Mouse (Mus musculus) ES-E14 (cell line): ENCODE measurements around the gene Bach1. TPM values are rescaled to one million over a fixed set of nuclear protein-coding genes. Genes with fewer than 3 reads are reported as not detected.
A peak's percentile ranks its signal among the peaks of the same experiment; 100 is the strongest.

Experiments
- DNase-seq: peaks from one replicate; pipeline ENCODE4 v3.0.0-alpha.2; 2013; ENCODE audit warnings: low read depth, low spot score
- H3K27ac ChIP-seq: 2 replicates; pipeline ENCODE4 v1.5.1; 2012; ENCODE audit warnings: low read depth, mild to moderate bottlenecking, low read length, moderate library complexity, mixed read lengths; ENCODE audit not compliant: poor library complexity, insufficient read depth, severe bottlenecking
- H3K36me3 ChIP-seq: 2 replicates; pipeline ENCODE4 v1.6.1; 2012; ENCODE audit warnings: mild to moderate bottlenecking, low read length, moderate library complexity, mixed read lengths; ENCODE audit not compliant: control insufficient read depth, poor library complexity, insufficient read depth, severe bottlenecking
- H3K4me1 ChIP-seq, 2 experiments: fragments of 150-350 bp in 1 of 2; sonication (generic) in 1 of 2; 2 replicates each; pipeline ENCODE4 v1.6.1; 2012; ENCODE audit warnings: low read length in 2 of 2, mild to moderate bottlenecking in 1 of 2, mixed read lengths in 1 of 2; ENCODE audit not compliant: control insufficient read depth in 2 of 2, insufficient read depth in 2 of 2, poor library complexity in 1 of 2
- H3K4me3 ChIP-seq, 2 experiments: fragments of 150-350 bp in 1 of 2; sonication (generic) in 1 of 2; 2 replicates each; pipeline ENCODE4 v1.5.1; 2012; ENCODE audit warnings: low read length in 2 of 2, low read depth in 1 of 2, mild to moderate bottlenecking in 1 of 2, mixed read lengths in 1 of 2; ENCODE audit not compliant: insufficient read depth in 1 of 2, poor library complexity in 1 of 2, severe bottlenecking in 1 of 2
- H3K9ac ChIP-seq: 2 replicates; pipeline ENCODE4 v1.6.1; 2012; ENCODE audit warnings: low read depth, mild to moderate bottlenecking, low read length, mixed read lengths; ENCODE audit not compliant: poor library complexity, insufficient read depth, severe bottlenecking
- H3K9me3 ChIP-seq: fragments of 150-350 bp; sonication (generic); 2 replicates; pipeline ENCODE4 v1.6.1; 2012; ENCODE audit warnings: low read depth, mild to moderate bottlenecking, low read length; ENCODE audit not compliant: control insufficient read depth, insufficient read depth
- CHD2 ChIP-seq: IDR thresholded peaks from 2 replicates; pipeline ENCODE4 v1.6.1; 2014; ENCODE audit warnings: mild to moderate bottlenecking, low read depth, low read length, inconsistent platforms
- HCFC1 ChIP-seq: IDR thresholded peaks from 2 replicates; pipeline ENCODE4 v1.6.1; 2012; ENCODE audit warnings: low read length, inconsistent platforms, borderline replicate concordance; ENCODE audit not compliant: insufficient read depth
- MAFK ChIP-seq: IDR thresholded peaks from 2 replicates; pipeline ENCODE4 v1.6.1; 2014; ENCODE audit warnings: mild to moderate bottlenecking, low read depth, low read length, inconsistent platforms; ENCODE audit not compliant: insufficient read depth
- ZC3H11A ChIP-seq: IDR thresholded peaks from 2 replicates; pipeline ENCODE4 v1.6.1; 2012; ENCODE audit warnings: low read depth, mild to moderate bottlenecking, inconsistent platforms, low read length, borderline replicate concordance
- ZNF384 ChIP-seq: IDR thresholded peaks from 2 replicates; pipeline ENCODE4 v1.6.1; 2012; ENCODE audit warnings: low read depth, low read length, inconsistent platforms
- in situ Hi-C, 2 experiments: fragments of 600-800 bp; cut with MboI; formaldehyde crosslinking; loops; one replicate each; pipeline ENCODE4 v1.15.1; 2025; ENCODE audit warnings: low sequenced_read_pairs in 2 of 2, inconsistent platforms in 1 of 2; ENCODE audit not compliant: unreplicated experiment in 2 of 2
- total RNA-seq: library from RNA; depleted of rRNA; stranded (reverse); fragments of 300-350 nt; gene quantifications from 2 replicates; pipeline ENCODE4 v1.2.3, GENCODE M21; 2012

Bach1 gene
- total RNA-seq, 1 experiment, result 19.5 TPM

DNA sequence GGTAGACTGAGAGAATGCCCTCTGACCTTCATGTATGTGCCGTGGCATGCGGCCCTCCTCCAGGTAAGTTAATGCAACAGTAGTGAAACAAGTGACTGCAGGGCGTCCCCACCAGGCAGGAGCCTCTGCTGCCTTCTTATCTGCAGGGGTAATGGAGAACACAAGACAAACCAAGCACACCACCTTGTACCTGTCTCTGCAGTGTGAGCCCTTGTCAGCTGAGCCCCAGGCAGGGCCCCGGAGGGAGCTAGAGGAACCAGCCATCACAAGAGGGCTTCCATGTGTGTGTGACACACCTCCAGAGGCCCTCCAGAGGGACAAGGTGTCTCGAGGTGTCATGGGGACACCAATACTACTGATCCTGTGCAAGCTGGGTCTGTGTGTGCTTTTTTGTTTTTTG lies 26.5 kb downstream of the Bach1 start:
- H3K9ac ChIP-seq, result no peak overlapping the region
- DNase-seq, result no peak
- peaks cover 35% of the 10 kb centered on the region for H3K36me3 ChIP-seq
- in situ Hi-C loops, result no loop called here
- H3K4me3 ChIP-seq, result no peak overlapping the region
- H3K4me1 ChIP-seq, result peaks cover 0 to 7% of the 10 kb centered on the region in 2 experiments; a peak in 2 of 4 replicates
- no peak overlapping the region; the same call in 1 of the 2 replicates for H3K27ac ChIP-seq
- no peaks in the 10 kb centered on the region; the same call in 1 of the 2 replicates for H3K9me3 ChIP-seq
- no peak for TF ChIP-seq HCFC1
- TF ChIP-seq ZC3H11A, result no peak
- no peak for TF ChIP-seq ZNF384
- TF ChIP-seq CHD2, result no peak
- TF ChIP-seq MAFK, result no peak

GRCm38 (mm10) chr16:87725963-87726362 lies 27.2 kb downstream of the Bach1 start:
- H3K36me3 ChIP-seq, result peaks cover 38% of the 10 kb centered on the region
- DNase-seq, result no peak
- H3K9ac ChIP-seq, result peak overlapping the region; percentile 3; the same call in 1 of the 2 replicates
- peak overlapping the region in 1 of 2 experiments; percentile 24; a peak in 1 of 4 replicates for H3K4me3 ChIP-seq
- no peaks in the 10 kb centered on the region; the same call in 1 of the 2 replicates for H3K9me3 ChIP-seq
- no peak overlapping the region for H3K27ac ChIP-seq
- in situ Hi-C loops, result no loop called here
- no peak for TF ChIP-seq ZC3H11A
- TF ChIP-seq CHD2, result no peak
- no peak for TF ChIP-seq HCFC1
- TF ChIP-seq ZNF384, result no peak
- no peak for TF ChIP-seq MAFK
- H3K4me1 ChIP-seq, result peaks cover 0 to 7% of the 10 kb centered on the region in 2 experiments; a peak in 1 of 4 replicates

GRCm38 (mm10) chr16:87726369-87726768 lies 27.6 kb downstream of the Bach1 start:
- in situ Hi-C loops, result no loop called here
- peaks cover 0 to 7% of the 10 kb centered on the region in 2 experiments; a peak in 1 of 4 replicates for H3K4me1 ChIP-seq
- peaks cover 36% of the 10 kb centered on the region for H3K36me3 ChIP-seq
- DNase-seq, result no peak
- no peak overlapping the region for H3K9ac ChIP-seq
- H3K9me3 ChIP-seq, result no peaks in the 10 kb centered on the region; the same call in 1 of the 2 replicates
- no peak overlapping the region for H3K27ac ChIP-seq
- TF ChIP-seq CHD2 (no peak), ZC3H11A (no peak), HCFC1 (no peak), ZNF384 (no peak), MAFK (no peak)
- peak overlapping the region in 1 of 2 experiments; percentile 24; a peak in 1 of 4 replicates for H3K4me3 ChIP-seq

GRCm38 (mm10) chr16:87727250-87727649 lies 28.5 kb downstream of the Bach1 start:
- Histone ChIP-seq H3K9ac (no peak overlapping the region), H3K4me1 (peaks cover 0 to 7% of the 10 kb centered on the region in 2 experiments; a peak in 1 of 4 replicates), H3K4me3 (no peak overlapping the region), H3K9me3 (no peaks in the 10 kb centered on the region; the same call in 1 of the 2 replicates), H3K27ac (no peak overlapping the region), H3K36me3 (peaks cover 32% of the 10 kb centered on the region)
- no peak for DNase-seq
- TF ChIP-seq HCFC1, result no peak
- TF ChIP-seq ZNF384, result no peak
- TF ChIP-seq MAFK, result no peak
- TF ChIP-seq CHD2, result no peak
- no peak for TF ChIP-seq ZC3H11A
- in situ Hi-C loops, result no loop called here

DNA sequence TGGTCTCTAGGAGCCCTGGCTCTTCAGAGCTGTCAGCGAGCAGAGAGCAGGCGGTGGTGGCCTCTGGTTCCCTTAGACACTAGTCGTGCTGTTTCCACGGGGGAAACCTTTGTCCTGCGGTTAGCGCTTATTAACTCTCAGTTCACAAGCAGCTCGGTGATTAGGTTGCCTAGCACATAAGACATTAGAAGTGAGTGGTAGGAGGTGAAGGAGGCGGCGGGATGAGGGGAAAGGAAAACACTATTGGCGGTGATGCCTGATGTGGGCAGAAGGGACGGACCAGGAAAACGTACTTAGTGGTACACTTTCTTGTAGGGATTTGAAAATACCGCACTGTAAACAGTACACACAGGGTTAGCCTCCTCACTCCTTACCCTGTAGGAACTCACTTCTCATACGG lies 29.2 kb downstream of the Bach1 start:
- Histone ChIP-seq H3K27ac (no peak overlapping the region), H3K36me3 (peaks cover 29% of the 10 kb centered on the region), H3K9ac (no peak overlapping the region), H3K4me1 (peaks cover 0 to 7% of the 10 kb centered on the region in 2 experiments; a peak in 1 of 4 replicates), H3K9me3 (no peaks in the 10 kb centered on the region), H3K4me3 (no peak overlapping the region)
- TF ChIP-seq ZNF384 (no peak), MAFK (no peak), HCFC1 (no peak)
- DNase-seq, result no peak
- in situ Hi-C loops, result no loop called here
